Mouse (Mus musculus) embryonic facial prominence, embryonic 14.5 days (tissue): ENCODE results near the gene Hs6st1. TPM values are rescaled to one million over a fixed set of nuclear protein-coding genes. Genes with fewer than 3 reads are reported as not detected.
A peak's percentile ranks its signal among the peaks of the same experiment; 100 is the strongest.

Source experiments
- ATAC-seq: fragments of 200-750 bp; cut with Nextera tagmentation; 2 replicates; pipeline ENCODE4 v1.8.0; 2017; ENCODE audit warnings: low read depth, moderate number of reproducible peaks, moderate TSS enrichment
- DNase-seq: peaks from one replicate; pipeline ENCODE4 v3.0.0-alpha.2; 2015; ENCODE audit warnings: low spot score
- H3K27ac ChIP-seq: fragments of 300-500 bp; sonication (generic); replicated peaks from 2 replicates; pipeline ENCODE4 v1.5.1; 2014; ENCODE audit warnings: low read depth, mild to moderate bottlenecking, low read length, moderate library complexity
- H3K27me3 ChIP-seq: fragments of 300-500 bp; sonication (generic); replicated peaks from 2 replicates; pipeline ENCODE4 v1.6.1; 2014; ENCODE audit warnings: low read length; ENCODE audit not compliant: control insufficient read depth, insufficient read depth
- H3K36me3 ChIP-seq: fragments of 300-500 bp; sonication (generic); 2 replicates; pipeline ENCODE4 v1.6.1; 2014; ENCODE audit warnings: low read length, mixed read lengths; ENCODE audit not compliant: control insufficient read depth, insufficient read depth
- H3K4me1 ChIP-seq: fragments of 300-500 bp; sonication (generic); 2 replicates; pipeline ENCODE4 v1.6.1; 2014; ENCODE audit warnings: antibody characterized with exemption, low read length; ENCODE audit not compliant: control insufficient read depth, insufficient read depth
- H3K4me2 ChIP-seq: fragments of 300-500 bp; sonication (generic); 2 replicates; pipeline ENCODE4 v1.6.1; 2014; ENCODE audit warnings: low read depth, mild to moderate bottlenecking, low read length, moderate library complexity, mixed read lengths
- H3K4me3 ChIP-seq: fragments of 300-500 bp; sonication (generic); 2 replicates; pipeline ENCODE4 v1.5.1; 2014; ENCODE audit warnings: low read depth, mild to moderate bottlenecking, low read length
- H3K9ac ChIP-seq: fragments of 300-500 bp; sonication (generic); 2 replicates; pipeline ENCODE4 v1.6.1; 2014; ENCODE audit warnings: low read depth, mild to moderate bottlenecking, low read length, moderate library complexity, mixed read lengths
- H3K9me3 ChIP-seq: fragments of 300-500 bp; sonication (generic); 2 replicates; pipeline ENCODE4 v1.6.1; 2016; ENCODE audit warnings: low read length; ENCODE audit not compliant: control insufficient read depth
- whole genome bisulfite sequencing: fragments of 180-500 bp; shearing (Covaris S2); extraction: QIAGEN DNeasy Blood & Tissue Kit; methylation state at CpG from one replicate; pipeline ENCODE4 v1.1.7; 2014; 5-methylcytosine and 5-hydroxymethylcytosine counted together
- polyA plus RNA-seq: library from polyadenylated mRNA; unstranded; fragments of >200 nt; fragmentation: Nextera tagmentation; extraction: Ambion mirVana; gene quantifications from 2 replicates; pipeline ENCODE4 v1.2.1, GENCODE M21; 2014

Gene Hs6st1
- polyA plus RNA-seq, 1 experiment from 2014 or later, result 11.5 TPM

GRCm38 (mm10) chr1:36098432-36098831, 30.2 kb downstream of the Hs6st1 start:
- Histone ChIP-seq H3K27ac (no peak overlapping the region), H3K4me3 (no peak overlapping the region), H3K9ac (no peak overlapping the region), H3K4me2 (no peak overlapping the region), H3K9me3 (no peaks in the 10 kb centered on the region), H3K27me3 (no peaks in the 10 kb centered on the region), H3K36me3 (peaks cover 35% of the 10 kb centered on the region), H3K4me1 (0 out of 2 replicates have a peak, but pooled peaks cover 6% of the 10 kb centered on the region)
- no peak for ATAC-seq
- DNase-seq, result no peak
- 89% methylated on average over 4 of the region's 4 CpGs for WGBS

- Histone ChIP-seq H3K9me3 (no peaks in the 10 kb centered on the region), H3K4me1 (0 out of 2 replicates have a peak, but pooled peaks cover 3% of the 10 kb centered on the region), H3K4me3 (no peak overlapping the region), H3K36me3 (peaks cover 39% of the 10 kb centered on the region), H3K4me2 (no peak overlapping the region), H3K27ac (no peak overlapping the region), H3K27me3 (no peaks in the 10 kb centered on the region), H3K9ac (no peak overlapping the region)
- ATAC-seq (no peak), DNase-seq (no peak)
- WGBS, result 92% methylated on average over 3 of the region's 3 CpGs
Observed at GRCm38 (mm10) chr1:36100371-36100770, 32.2 kb downstream of the Hs6st1 start.

- no peak for DNase-seq
- no peaks in the 10 kb centered on the region for H3K4me1 ChIP-seq
- no peaks in the 10 kb centered on the region for H3K27me3 ChIP-seq
- no peak overlapping the region for H3K4me3 ChIP-seq
- no peaks in the 10 kb centered on the region for H3K9me3 ChIP-seq
- H3K9ac ChIP-seq, result no peak overlapping the region
- H3K4me2 ChIP-seq, result no peak overlapping the region
- H3K27ac ChIP-seq, result no peak overlapping the region
- peaks cover 50% of the 10 kb centered on the region for H3K36me3 ChIP-seq
- no peak for ATAC-seq
- 83% methylated on average over 11 of the region's 11 CpGs for WGBS
Observed at GRCm38 (mm10) chr1:36105917-36106706, 37.9 kb downstream of the Hs6st1 start.

- H3K4me1 ChIP-seq, result no peaks in the 10 kb centered on the region
- H3K4me3 ChIP-seq, result no peak overlapping the region
- H3K4me2 ChIP-seq, result no peak overlapping the region
- H3K9me3 ChIP-seq, result no peaks in the 10 kb centered on the region
- no peak overlapping the region for H3K27ac ChIP-seq
- WGBS, result 88% methylated on average over 4 of the region's 4 CpGs
- no peaks in the 10 kb centered on the region for H3K27me3 ChIP-seq
- H3K9ac ChIP-seq, result no peak overlapping the region
- ATAC-seq, result no peak
- no peak for DNase-seq
- H3K36me3 ChIP-seq, result peaks cover 17% of the 10 kb centered on the region
Observed at GRCm38 (mm10) chr1:36109987-36110386, 41.8 kb downstream of the Hs6st1 start.

- Histone ChIP-seq H3K4me1 (no peaks in the 10 kb centered on the region), H3K9ac (no peak overlapping the region), H3K4me3 (no peak overlapping the region), H3K4me2 (no peak overlapping the region), H3K36me3 (no peaks in the 10 kb centered on the region), H3K27me3 (no peaks in the 10 kb centered on the region), H3K27ac (no peak overlapping the region), H3K9me3 (no peaks in the 10 kb centered on the region)
- no peak for ATAC-seq
- no peak for DNase-seq
- WGBS, result 91% methylated on average over 3 of the region's 3 CpGs
Observed at GRCm38 (mm10) chr1:36112665-36113064, 44.5 kb downstream of the Hs6st1 start.

GRCm38 (mm10) chr1:36113670-36114069, 45.5 kb downstream of the Hs6st1 start:
- no peaks in the 10 kb centered on the region for H3K27me3 ChIP-seq
- no peak overlapping the region for H3K4me2 ChIP-seq
- H3K9ac ChIP-seq, result no peak overlapping the region
- no peak overlapping the region for H3K4me3 ChIP-seq
- no peaks in the 10 kb centered on the region for H3K9me3 ChIP-seq
- no peak for DNase-seq
- ATAC-seq, result no peak
- no peaks in the 10 kb centered on the region for H3K4me1 ChIP-seq
- H3K27ac ChIP-seq, result no peak overlapping the region
- H3K36me3 ChIP-seq, result no peaks in the 10 kb centered on the region
- WGBS, result 75% methylated on average over 8 of the region's 8 CpGs

GRCm38 (mm10) chr1:36114844-36115243, 46.6 kb downstream of the Hs6st1 start:
- H3K9ac ChIP-seq, result no peak overlapping the region
- no peaks in the 10 kb centered on the region for H3K27me3 ChIP-seq
- DNase-seq, result no peak
- no peak overlapping the region for H3K4me3 ChIP-seq
- H3K4me1 ChIP-seq, result no peaks in the 10 kb centered on the region
- ATAC-seq, result no peak
- no peaks in the 10 kb centered on the region for H3K36me3 ChIP-seq
- H3K27ac ChIP-seq, result no peak overlapping the region
- H3K4me2 ChIP-seq, result no peak overlapping the region
- H3K9me3 ChIP-seq, result no peaks in the 10 kb centered on the region
- WGBS, result 79% methylated on average over 3 of the region's 3 CpGs

GRCm38 (mm10) chr1:36116488-36116887, 48.3 kb downstream of the Hs6st1 start:
- no peaks in the 10 kb centered on the region for H3K9me3 ChIP-seq
- no peak overlapping the region for H3K4me3 ChIP-seq
- 74% methylated on average over 5 of the region's 5 CpGs for WGBS
- no peaks in the 10 kb centered on the region for H3K4me1 ChIP-seq
- H3K4me2 ChIP-seq, result no peak overlapping the region
- H3K9ac ChIP-seq, result no peak overlapping the region
- peak; percentile 41 for DNase-seq
- H3K36me3 ChIP-seq, result no peaks in the 10 kb centered on the region
- H3K27me3 ChIP-seq, result no peaks in the 10 kb centered on the region
- no peak overlapping the region for H3K27ac ChIP-seq
- ATAC-seq, result peak; percentile 39
